Mouse (Mus musculus): Measurements from ENCODE around the gene 3110082I17Rik. TPM values are rescaled to one million over a fixed set of nuclear protein-coding genes. Genes with fewer than 3 reads are reported as not detected.
"Not testable (repeated sequence)": the region's sequence is repeated elsewhere in the genome, so short reads cannot be mapped to it uniquely, and the experiment has no call there.

3110082I17Rik gene
- total RNA-seq, 2 experiments from 2014 or later: 10.8 to 15.8 TPM

- peak; percentile 95 for ATAC-seq (ENCODE audit: poor library complexity, severe bottlenecking)
Observed at GRCm38 (mm10) chr5:139397959-139398753, 62.2 kb downstream of the 3110082I17Rik start.

GRCm38 (mm10) chr5:139397359-139397916 is 62.9 kb downstream of the 3110082I17Rik start:
- ATAC-seq (ENCODE audit: poor library complexity, severe bottlenecking): no peak

GRCm38 (mm10) chr5:139395528-139395927 is 64.8 kb downstream of the 3110082I17Rik start:
- no peak for ATAC-seq (ENCODE audit: poor library complexity, severe bottlenecking)

GRCm38 (mm10) chr5:139394399-139394798 is 65.9 kb downstream of the 3110082I17Rik start:
- no peak for ATAC-seq (ENCODE audit: poor library complexity, severe bottlenecking)

GRCm38 (mm10) chr5:139393197-139393588 is 67.1 kb downstream of the 3110082I17Rik start:
- ATAC-seq (ENCODE audit: poor library complexity, severe bottlenecking): no peak

GRCm38 (mm10) chr5:139392219-139393196 is 67.8 kb downstream of the 3110082I17Rik start:
- no peak for ATAC-seq (ENCODE audit: poor library complexity, severe bottlenecking)

- ATAC-seq (ENCODE audit: poor library complexity, severe bottlenecking): no peak
Observed at GRCm38 (mm10) chr5:139391309-139391990, 68.9 kb downstream of the 3110082I17Rik start.

- not testable (repeated sequence) for ATAC-seq (ENCODE audit: poor library complexity, severe bottlenecking)
Observed at GRCm38 (mm10) chr5:139390324-139391119, 69.8 kb downstream of the 3110082I17Rik start.

- peak; percentile 20; the same call in 1 of the 2 replicates for ATAC-seq (ENCODE audit: poor library complexity, severe bottlenecking)
Observed at GRCm38 (mm10) chr5:139389676-139390061, 70.7 kb downstream of the 3110082I17Rik start.

- ATAC-seq (ENCODE audit: poor library complexity, severe bottlenecking): peak; percentile 14; the same call in 1 of the 2 replicates
Observed at GRCm38 (mm10) chr5:139388694-139389675, 71.3 kb downstream of the 3110082I17Rik start.

GRCm38 (mm10) chr5:139388195-139388570 is 72.1 kb downstream of the 3110082I17Rik start:
- ATAC-seq (ENCODE audit: poor library complexity, severe bottlenecking): no peak

GRCm38 (mm10) chr5:139387329-139388194 is 72.8 kb downstream of the 3110082I17Rik start:
- ATAC-seq (ENCODE audit: poor library complexity, severe bottlenecking): no peak

- no peak for ATAC-seq (ENCODE audit: poor library complexity, severe bottlenecking)
Observed at GRCm38 (mm10) chr5:139386047-139386446, 74.3 kb downstream of the 3110082I17Rik start.

- ATAC-seq (ENCODE audit: poor library complexity, severe bottlenecking): no peak
Observed at GRCm38 (mm10) chr5:139384531-139384930, 75.8 kb downstream of the 3110082I17Rik start.

GRCm38 (mm10) chr5:139383234-139383633 is 77.1 kb downstream of the 3110082I17Rik start:
- ATAC-seq (ENCODE audit: poor library complexity, severe bottlenecking): no peak

- peak; percentile 30 for ATAC-seq (ENCODE audit: poor library complexity, severe bottlenecking)
Observed at GRCm38 (mm10) chr5:139382760-139383159, 77.6 kb downstream of the 3110082I17Rik start.
